Mouse (Mus musculus): ENCODE data around the gene Ppfibp1. TPM values are rescaled to one million over a fixed set of nuclear protein-coding genes. Genes with fewer than 3 reads are reported as not detected.
"Not testable (repeated sequence)": the region's sequence is repeated elsewhere in the genome, so short reads cannot be mapped to it uniquely, and the experiment has no call there.

Gene Ppfibp1
- polyA plus RNA-seq, 1 experiment from 2014 or later, result 30.5 TPM

DNA sequence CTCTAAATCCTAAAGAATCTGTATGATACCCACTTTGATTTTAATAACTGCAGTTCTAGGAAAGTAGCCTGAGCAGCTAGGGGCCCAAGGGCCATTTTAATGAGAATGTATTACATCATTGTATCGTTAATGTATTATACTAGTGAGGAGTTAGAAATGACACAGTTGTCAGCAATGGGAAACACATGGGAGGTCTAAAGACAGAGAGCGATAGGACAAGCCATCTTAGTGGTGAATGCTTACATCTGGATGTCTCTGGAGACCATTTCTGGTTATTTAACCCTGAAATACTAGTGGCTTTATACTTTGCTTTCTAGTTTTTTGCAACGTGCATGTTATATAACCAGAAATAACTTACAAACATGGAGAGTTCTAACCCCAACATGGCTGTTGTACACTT lies 36.4 kb upstream of the Ppfibp1 start:
- H3K36me3 ChIP-seq (ENCODE audit: control insufficient read depth, insufficient read depth, low read length), result no peaks in the 10 kb centered on the region
- no peaks in the 10 kb centered on the region for H3K4me1 ChIP-seq (ENCODE audit: control insufficient read depth, insufficient read depth, low read length)
- ATAC-seq (ENCODE audit: insufficient read depth, low FRiP score, low TSS enrichment), result no peak
- no peak overlapping the region for H3K27ac ChIP-seq (ENCODE audit: low read depth, low read length)
- no peaks in the 10 kb centered on the region for H3K9me3 ChIP-seq (ENCODE audit: control insufficient read depth, low read length)
- no peaks in the 10 kb centered on the region for H3K27me3 ChIP-seq (ENCODE audit: control insufficient read depth, insufficient read depth, low read length)
- WGBS, result 87% methylated on average over 3 of the region's 3 CpGs
- DNase-seq (ENCODE audit: low spot score), result no peak
- H3K4me3 ChIP-seq (ENCODE audit: low read depth, low read length), result no peak overlapping the region
- no peak overlapping the region for H3K9ac ChIP-seq (ENCODE audit: low read length)
- H3K4me2 ChIP-seq (ENCODE audit: low read depth), result no peak overlapping the region

DNA sequence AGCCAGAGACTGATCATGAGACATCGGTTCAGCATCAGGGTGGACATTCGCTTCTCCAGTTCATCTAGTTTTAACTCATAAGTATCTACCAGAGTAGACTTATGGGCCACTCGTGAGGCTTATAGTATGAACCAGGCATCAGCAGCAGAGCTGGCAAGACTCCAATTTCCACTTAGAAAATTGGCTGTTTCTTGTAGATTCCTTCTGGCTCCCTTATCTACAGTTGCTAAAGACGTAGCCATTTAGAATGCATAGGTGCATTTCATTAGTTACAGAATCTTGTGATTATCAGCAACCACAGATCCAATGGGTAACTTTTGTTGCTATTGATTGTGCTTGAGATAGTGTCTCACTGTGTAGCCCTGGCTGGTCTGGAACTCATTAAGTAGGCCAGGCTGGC lies 35.5 kb upstream of the Ppfibp1 start:
- Histone ChIP-seq H3K9me3 (ENCODE audit: control insufficient read depth, low read length) (no peaks in the 10 kb centered on the region), H3K27me3 (ENCODE audit: control insufficient read depth, insufficient read depth, low read length) (no peaks in the 10 kb centered on the region), H3K4me2 (ENCODE audit: low read depth) (no peak overlapping the region), H3K27ac (ENCODE audit: low read depth, low read length) (no peak overlapping the region), H3K4me1 (ENCODE audit: control insufficient read depth, insufficient read depth, low read length) (no peaks in the 10 kb centered on the region), H3K9ac (ENCODE audit: low read length) (no peak overlapping the region), H3K36me3 (ENCODE audit: control insufficient read depth, insufficient read depth, low read length) (no peaks in the 10 kb centered on the region), H3K4me3 (ENCODE audit: low read depth, low read length) (no peak overlapping the region)
- ATAC-seq (ENCODE audit: insufficient read depth, low FRiP score, low TSS enrichment), result no peak
- DNase-seq (ENCODE audit: low spot score), result no peak
- WGBS, result 91% methylated on average over 4 of the region's 4 CpGs

DNA sequence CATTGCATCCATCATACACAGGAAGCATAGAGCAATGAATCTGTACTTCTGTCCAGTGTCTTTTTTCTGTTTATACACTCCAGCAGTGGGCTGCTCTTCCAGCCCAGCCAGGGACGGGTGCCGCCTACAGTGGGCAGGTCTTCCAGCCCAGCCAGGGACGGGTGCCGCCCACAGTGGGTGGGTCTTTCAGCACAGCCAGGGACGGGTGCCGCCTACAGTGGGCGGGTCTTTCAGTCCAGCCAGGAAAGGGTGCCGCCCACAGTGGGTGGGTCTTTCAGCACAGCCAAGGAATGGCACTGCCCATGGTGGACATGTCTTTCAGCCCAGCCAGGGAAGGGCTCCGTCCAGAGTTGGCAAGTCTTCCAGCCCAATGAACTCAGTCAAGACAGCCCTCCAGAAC lies 33.1 kb upstream of the Ppfibp1 start:
- 96% methylated on average over 9 of the region's 9 CpGs for WGBS
- H3K4me1 ChIP-seq (ENCODE audit: control insufficient read depth, insufficient read depth, low read length), result no peaks in the 10 kb centered on the region
- no peak overlapping the region for H3K27ac ChIP-seq (ENCODE audit: low read depth, low read length)
- no peak for DNase-seq (ENCODE audit: low spot score)
- no peak overlapping the region for H3K9ac ChIP-seq (ENCODE audit: low read length)
- ATAC-seq (ENCODE audit: insufficient read depth, low FRiP score, low TSS enrichment), result no peak
- no peaks in the 10 kb centered on the region for H3K36me3 ChIP-seq (ENCODE audit: control insufficient read depth, insufficient read depth, low read length)
- no peaks in the 10 kb centered on the region for H3K27me3 ChIP-seq (ENCODE audit: control insufficient read depth, insufficient read depth, low read length)
- H3K9me3 ChIP-seq (ENCODE audit: control insufficient read depth, low read length), result no peaks in the 10 kb centered on the region
- H3K4me2 ChIP-seq (ENCODE audit: low read depth), result no peak overlapping the region
- H3K4me3 ChIP-seq (ENCODE audit: low read depth, low read length), result no peak overlapping the region

DNA sequence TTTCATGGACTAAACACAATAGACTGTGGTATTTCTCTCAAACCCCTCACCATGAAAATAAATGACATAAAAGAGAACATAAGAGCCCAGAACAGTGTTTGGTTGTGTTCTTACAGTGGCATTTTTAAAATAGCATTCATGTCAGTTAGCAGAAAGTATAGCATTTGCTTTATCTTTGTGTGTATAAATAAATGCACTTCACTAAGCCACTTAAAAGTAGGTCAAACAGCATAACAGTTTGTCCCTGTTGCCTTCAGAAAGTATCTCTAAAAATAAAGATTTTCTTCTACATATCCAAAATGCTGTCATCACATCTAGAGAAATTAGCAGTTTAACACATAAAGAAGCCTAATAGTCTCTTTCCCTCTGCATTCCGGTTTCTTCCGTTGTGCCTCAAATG lies 30.9 kb upstream of the Ppfibp1 start:
- no peak overlapping the region for H3K9ac ChIP-seq (ENCODE audit: low read length)
- 99% methylated on average over 2 of the region's 2 CpGs for WGBS
- H3K4me1 ChIP-seq (ENCODE audit: control insufficient read depth, insufficient read depth, low read length), result no peaks in the 10 kb centered on the region
- no peaks in the 10 kb centered on the region for H3K27me3 ChIP-seq (ENCODE audit: control insufficient read depth, insufficient read depth, low read length)
- no peaks in the 10 kb centered on the region for H3K36me3 ChIP-seq (ENCODE audit: control insufficient read depth, insufficient read depth, low read length)
- no peak overlapping the region for H3K27ac ChIP-seq (ENCODE audit: low read depth, low read length)
- H3K4me3 ChIP-seq (ENCODE audit: low read depth, low read length), result no peak overlapping the region
- H3K9me3 ChIP-seq (ENCODE audit: control insufficient read depth, low read length), result no peaks in the 10 kb centered on the region
- DNase-seq (ENCODE audit: low spot score) (no peak), ATAC-seq (ENCODE audit: insufficient read depth, low FRiP score, low TSS enrichment) (no peak)
- H3K4me2 ChIP-seq (ENCODE audit: low read depth), result no peak overlapping the region

DNA sequence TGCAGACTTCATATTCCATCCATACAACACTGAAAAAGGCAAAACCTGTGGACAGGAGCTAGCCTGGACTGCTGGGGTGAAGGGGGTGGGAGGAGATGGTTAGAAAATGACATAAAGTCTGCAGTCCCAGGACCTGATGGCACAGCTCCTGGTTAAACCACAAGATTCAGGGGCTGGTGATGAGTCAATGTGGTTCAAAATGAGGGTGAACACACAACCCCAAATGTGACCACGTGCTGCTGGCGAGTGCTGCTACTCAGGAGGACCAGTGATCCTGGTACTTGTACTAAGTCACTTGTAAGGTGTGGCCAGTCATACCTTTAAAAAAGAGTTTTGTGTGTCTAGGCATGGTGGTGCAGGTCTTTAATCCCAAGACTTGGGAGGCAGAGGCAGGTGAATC lies 25.1 kb upstream of the Ppfibp1 start:
- ATAC-seq (ENCODE audit: insufficient read depth, low FRiP score, low TSS enrichment), result no peak
- 89% methylated on average over 2 of the region's 2 CpGs for WGBS
- H3K27ac ChIP-seq (ENCODE audit: low read depth, low read length), result no peak overlapping the region

DNA sequence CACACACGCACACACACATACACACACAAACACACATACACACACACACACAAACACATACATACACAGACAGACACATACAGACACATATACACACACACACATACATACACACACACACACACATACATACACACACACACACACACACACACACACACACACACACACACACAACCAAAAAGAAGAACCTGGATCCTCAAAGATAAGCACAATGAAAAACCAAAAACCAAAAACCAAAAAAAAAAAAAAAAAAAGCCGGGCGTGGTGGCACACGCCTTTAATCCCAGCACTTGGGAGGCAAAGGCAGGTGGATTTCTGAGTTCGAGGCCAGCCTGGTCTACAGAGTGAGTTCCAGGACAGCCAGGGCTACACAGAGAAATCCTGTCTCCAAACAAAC lies 23.9 kb upstream of the Ppfibp1 start:
- not testable (repeated sequence) for H3K27me3 ChIP-seq (ENCODE audit: control insufficient read depth, insufficient read depth, low read length); ATAC-seq (ENCODE audit: insufficient read depth, low FRiP score, low TSS enrichment); H3K9me3 ChIP-seq (ENCODE audit: control insufficient read depth, low read length); H3K27ac ChIP-seq (ENCODE audit: low read depth, low read length); DNase-seq (ENCODE audit: low spot score); H3K36me3 ChIP-seq (ENCODE audit: control insufficient read depth, insufficient read depth, low read length); H3K4me2 ChIP-seq (ENCODE audit: low read depth); H3K4me1 ChIP-seq (ENCODE audit: control insufficient read depth, insufficient read depth, low read length); H3K4me3 ChIP-seq (ENCODE audit: low read depth, low read length); H3K9ac ChIP-seq (ENCODE audit: low read length)
- 96% methylated on average over 5 of the region's 5 CpGs for WGBS

More for the DNA sequence above, 25.1 kb upstream of the Ppfibp1 start:
- Histone ChIP-seq H3K9ac (ENCODE audit: low read length) (no peak overlapping the region), H3K4me2 (ENCODE audit: low read depth) (no peak overlapping the region), H3K9me3 (ENCODE audit: control insufficient read depth, low read length) (no peaks in the 10 kb centered on the region), H3K4me1 (ENCODE audit: control insufficient read depth, insufficient read depth, low read length) (no peaks in the 10 kb centered on the region), H3K4me3 (ENCODE audit: low read depth, low read length) (no peak overlapping the region), H3K36me3 (ENCODE audit: control insufficient read depth, insufficient read depth, low read length) (no peaks in the 10 kb centered on the region), H3K27me3 (ENCODE audit: control insufficient read depth, insufficient read depth, low read length) (no peaks in the 10 kb centered on the region)
- DNase-seq (ENCODE audit: low spot score), result no peak

DNA sequence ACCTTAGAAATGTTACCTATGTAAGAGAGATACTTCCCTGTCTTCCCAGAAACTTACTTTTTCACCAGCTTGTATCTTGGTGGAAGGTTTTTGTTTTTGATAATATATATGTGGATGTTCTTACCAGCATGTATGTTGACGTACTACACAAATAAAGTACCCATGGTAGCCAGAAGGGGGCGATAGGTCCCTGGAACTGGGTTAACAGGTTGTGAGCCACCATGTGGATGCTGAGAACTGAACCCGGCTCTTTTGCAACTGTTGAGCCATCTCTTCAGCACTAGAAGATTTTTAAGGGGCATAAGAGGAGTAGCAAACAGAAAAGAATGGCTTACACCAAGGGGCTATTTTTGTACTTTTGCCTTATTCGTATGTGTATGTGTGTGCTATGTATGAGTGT lies 22.6 kb upstream of the Ppfibp1 start:
- no peak overlapping the region for H3K27ac ChIP-seq (ENCODE audit: low read depth, low read length)
- ATAC-seq (ENCODE audit: insufficient read depth, low FRiP score, low TSS enrichment), result no peak
- no peak overlapping the region for H3K4me2 ChIP-seq (ENCODE audit: low read depth)
- no peaks in the 10 kb centered on the region for H3K9me3 ChIP-seq (ENCODE audit: control insufficient read depth, low read length)
- no peaks in the 10 kb centered on the region for H3K27me3 ChIP-seq (ENCODE audit: control insufficient read depth, insufficient read depth, low read length)
- no peaks in the 10 kb centered on the region for H3K4me1 ChIP-seq (ENCODE audit: control insufficient read depth, insufficient read depth, low read length)
- 81% methylated on average over 4 of the region's 4 CpGs for whole genome bisulfite sequencing
- no peak overlapping the region for H3K9ac ChIP-seq (ENCODE audit: low read length)
- DNase-seq (ENCODE audit: low spot score), result no peak
- no peaks in the 10 kb centered on the region for H3K36me3 ChIP-seq (ENCODE audit: control insufficient read depth, insufficient read depth, low read length)
- no peak overlapping the region for H3K4me3 ChIP-seq (ENCODE audit: low read depth, low read length)

DNA sequence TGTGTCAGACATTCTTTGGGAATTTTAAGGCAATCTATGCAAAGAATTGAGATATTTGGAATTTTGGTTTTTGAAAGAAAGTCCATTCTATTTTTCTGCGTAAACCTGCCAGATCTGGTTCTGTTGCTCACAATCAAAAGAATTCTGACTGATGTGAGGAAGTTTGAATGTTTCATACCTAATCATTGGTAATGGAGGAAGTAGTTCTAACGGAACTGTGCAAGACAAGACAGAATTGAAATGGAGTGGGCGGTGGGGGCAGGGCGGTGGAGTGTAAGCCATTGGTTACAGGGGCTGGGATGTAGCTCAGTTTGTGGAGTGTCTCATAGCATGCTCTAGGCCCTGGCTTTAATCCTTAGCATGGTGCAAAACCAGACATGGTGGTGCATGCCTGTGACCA lies 16.3 kb upstream of the Ppfibp1 start:
- Histone ChIP-seq H3K9me3 (ENCODE audit: control insufficient read depth, low read length) (no peaks in the 10 kb centered on the region), H3K4me2 (ENCODE audit: low read depth) (no peak overlapping the region), H3K4me3 (ENCODE audit: low read depth, low read length) (no peak overlapping the region), H3K9ac (ENCODE audit: low read length) (no peak overlapping the region), H3K27ac (ENCODE audit: low read depth, low read length) (no peak overlapping the region), H3K4me1 (ENCODE audit: control insufficient read depth, insufficient read depth, low read length) (no peaks in the 10 kb centered on the region), H3K36me3 (ENCODE audit: control insufficient read depth, insufficient read depth, low read length) (no peaks in the 10 kb centered on the region), H3K27me3 (ENCODE audit: control insufficient read depth, insufficient read depth, low read length) (no peaks in the 10 kb centered on the region)
- DNase-seq (ENCODE audit: low spot score), result no peak
- no peak for ATAC-seq (ENCODE audit: insufficient read depth, low FRiP score, low TSS enrichment)
- 93% methylated on average over 4 of the region's 4 CpGs for WGBS

DNA sequence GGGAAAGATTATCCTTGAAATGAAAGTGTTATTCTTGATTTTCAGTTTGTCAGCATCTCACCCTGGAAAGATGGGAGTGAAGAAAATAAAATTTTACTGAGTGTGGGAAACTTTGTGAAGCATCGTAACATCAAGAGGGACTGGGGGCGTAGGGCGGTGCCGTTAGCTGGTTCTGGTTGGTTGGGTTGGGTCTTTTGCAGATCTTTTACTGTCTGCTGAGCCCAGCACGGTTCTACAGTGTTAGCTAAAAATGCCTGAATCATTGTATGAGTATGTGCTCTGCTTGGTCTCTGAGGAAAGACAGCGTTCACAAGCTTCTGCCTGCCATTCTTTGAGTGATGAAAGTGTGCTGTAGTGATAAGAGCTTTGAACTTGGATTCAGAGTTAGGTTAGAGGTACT lies 13.9 kb upstream of the Ppfibp1 start:
- 85% methylated on average over 6 of the region's 6 CpGs for WGBS
- DNase-seq (ENCODE audit: low spot score) (no peak), ATAC-seq (ENCODE audit: insufficient read depth, low FRiP score, low TSS enrichment) (no peak)

More for the DNA sequence above, 13.9 kb upstream of the Ppfibp1 start:
- Histone ChIP-seq H3K36me3 (ENCODE audit: control insufficient read depth, insufficient read depth, low read length) (no peaks in the 10 kb centered on the region), H3K4me1 (ENCODE audit: control insufficient read depth, insufficient read depth, low read length) (no peaks in the 10 kb centered on the region), H3K4me2 (ENCODE audit: low read depth) (no peak overlapping the region), H3K27ac (ENCODE audit: low read depth, low read length) (no peak overlapping the region), H3K27me3 (ENCODE audit: control insufficient read depth, insufficient read depth, low read length) (no peaks in the 10 kb centered on the region), H3K9ac (ENCODE audit: low read length) (no peak overlapping the region), H3K9me3 (ENCODE audit: control insufficient read depth, low read length) (no peaks in the 10 kb centered on the region; the same call in 1 of the 2 replicates), H3K4me3 (ENCODE audit: low read depth, low read length) (no peak overlapping the region)

Data from neural tube, embryonic 11.5 days (tissue).